Mouse (Mus musculus): ENCODE results near the gene Ezr. TPM values are rescaled to one million over a fixed set of nuclear protein-coding genes. Genes with fewer than 3 reads are reported as not detected.

Gene Ezr
- total and polyA plus RNA-seq, 3 experiments, result 56.8 to 315 (median 99.9) TPM

DNA sequence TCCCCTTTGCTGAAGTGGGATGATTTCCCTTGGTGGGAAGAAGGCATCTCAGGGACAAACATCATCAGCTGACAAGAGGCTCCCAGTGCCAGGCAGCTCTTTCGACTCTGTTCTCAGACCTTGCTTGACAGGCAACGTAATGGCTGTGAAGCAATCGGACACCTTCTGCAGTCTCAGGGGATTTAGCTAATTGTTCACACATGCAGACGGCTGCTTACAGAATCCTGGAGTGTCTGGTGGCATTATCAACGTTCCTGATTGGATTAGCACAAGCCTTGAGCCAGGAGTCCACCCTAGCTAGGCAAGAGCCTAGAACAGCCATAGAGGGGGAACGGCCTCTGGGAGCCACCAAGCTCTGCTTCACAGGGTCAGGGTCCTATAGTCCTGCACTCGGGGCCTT, 30.2 kb downstream of the Ezr start:
- TF ChIP-seq TAL1 (conservative IDR thresholded peaks at IDR 0.05; ENCODE audit: low read depth, low read length) (no peak), POLR2AphosphoS5 (IDR thresholded peaks at IDR 0.05; ENCODE audit: insufficient replicate concordance, low read depth, low read length) (no peak), GATA2 (IDR thresholded peaks at IDR 0.05; ENCODE audit: borderline replicate concordance, low read depth, low read length) (no peak), GATA1 (IDR thresholded peaks at IDR 0.05; ENCODE audit: borderline replicate concordance, low read length) (no peak), CTCF (IDR thresholded peaks at IDR 0.05; ENCODE audit: low read depth, low read length) (no peak)
- H3K4me1 ChIP-seq (ENCODE audit: insufficient read depth, low read depth, low read length), result no peaks in the 10 kb centered on the region; the same call in 1 of the 2 replicates
- ATAC-seq (ENCODE audit: extremely low read depth, insufficient number of reproducible peaks, low FRiP score, poor library complexity, severe bottlenecking), result no peak
- H3K9me3 ChIP-seq (replicated peaks), result no peaks in the 10 kb centered on the region
- peaks cover 97% of the 10 kb centered on the region for H3K36me3 ChIP-seq (replicated peaks)
- no peaks in the 10 kb centered on the region for H3K27me3 ChIP-seq (ENCODE audit: insufficient read depth, low read length)
- H3K4me3 ChIP-seq (ENCODE audit: low read depth, low read length), result no peak overlapping the region
- no peak for DNase-seq (ENCODE audit: low spot score)

DNA sequence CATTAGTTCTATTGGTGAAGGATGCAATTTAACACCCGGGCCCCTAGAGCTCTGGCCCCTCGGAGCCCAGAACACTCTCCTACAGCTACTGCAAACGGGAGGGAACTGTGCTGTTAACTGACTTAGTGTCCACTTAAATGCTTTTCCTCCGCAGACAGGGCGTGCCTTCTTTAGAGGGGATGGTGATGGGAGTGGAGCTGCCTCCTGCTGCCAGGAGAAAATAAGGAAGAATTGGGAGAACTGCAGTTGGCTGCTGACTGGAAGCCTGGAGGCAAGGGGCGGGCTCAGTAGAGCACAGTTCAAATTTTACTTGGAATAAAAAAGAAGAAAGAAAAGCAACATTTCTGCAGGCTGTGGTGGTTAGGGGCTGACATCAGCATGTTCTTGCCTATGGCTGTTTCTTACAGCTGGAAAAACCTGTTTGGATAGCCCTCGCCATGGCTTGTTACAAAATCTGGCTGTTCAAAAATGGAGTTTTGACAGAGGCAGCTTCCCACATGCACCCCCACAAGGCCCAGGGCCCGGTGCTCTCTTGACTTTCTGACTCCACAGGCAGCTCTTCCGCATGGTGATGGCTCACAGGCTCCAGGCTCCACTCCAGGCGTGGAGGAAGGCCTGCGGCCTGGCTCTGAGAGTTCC, 31.2 kb downstream of the Ezr start:
- TF ChIP-seq POLR2AphosphoS5 (IDR thresholded peaks at IDR 0.05; ENCODE audit: insufficient replicate concordance, low read depth, low read length) (no peak), TAL1 (conservative IDR thresholded peaks at IDR 0.05; ENCODE audit: low read depth, low read length) (no peak), GATA2 (IDR thresholded peaks at IDR 0.05; ENCODE audit: borderline replicate concordance, low read depth, low read length) (no peak), GATA1 (IDR thresholded peaks at IDR 0.05; ENCODE audit: borderline replicate concordance, low read length) (no peak), CTCF (IDR thresholded peaks at IDR 0.05; ENCODE audit: low read depth, low read length) (no peak)
- no peaks in the 10 kb centered on the region; the same call in 1 of the 2 replicates for H3K4me1 ChIP-seq (ENCODE audit: insufficient read depth, low read depth, low read length)
- no peaks in the 10 kb centered on the region for H3K27me3 ChIP-seq (ENCODE audit: insufficient read depth, low read length)
- no peak for DNase-seq (ENCODE audit: low spot score)
- peaks cover 97% of the 10 kb centered on the region for H3K36me3 ChIP-seq (replicated peaks)
- H3K9me3 ChIP-seq (replicated peaks), result no peaks in the 10 kb centered on the region
- no peak overlapping the region for H3K4me3 ChIP-seq (ENCODE audit: low read depth, low read length)
- no peak for ATAC-seq (ENCODE audit: extremely low read depth, insufficient number of reproducible peaks, low FRiP score, poor library complexity, severe bottlenecking)

DNA sequence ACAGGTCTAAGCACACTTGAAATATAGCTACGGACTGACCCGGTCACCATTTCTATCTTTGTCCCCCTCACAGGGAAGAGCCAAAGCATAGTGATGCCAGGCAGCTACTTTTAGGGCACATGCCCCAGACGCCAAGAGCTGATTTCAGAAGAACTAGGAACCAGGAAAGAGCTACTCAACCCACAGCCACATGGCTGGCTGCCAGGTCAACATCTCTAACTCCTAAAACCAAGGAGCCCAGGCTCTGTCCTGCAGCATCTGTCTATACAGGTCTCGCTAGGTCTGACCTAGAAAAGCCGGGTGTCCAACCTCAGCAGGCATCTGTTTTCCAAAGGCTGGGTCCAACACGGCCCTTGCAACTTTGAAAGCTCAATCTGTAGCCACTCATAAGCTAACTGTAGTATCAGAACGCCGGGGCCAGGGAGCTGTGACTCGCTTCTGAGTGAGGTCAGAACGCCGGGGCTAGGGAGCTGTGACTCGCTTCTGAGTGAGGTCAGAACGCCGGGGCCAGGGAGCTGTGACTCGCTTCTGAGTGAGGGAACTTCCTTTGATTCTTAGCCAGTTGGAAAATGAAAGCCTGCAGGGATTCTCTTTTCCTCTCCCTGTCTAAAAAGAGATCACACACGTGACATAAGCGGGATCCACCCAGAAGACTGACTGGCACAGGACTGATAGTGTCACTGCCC, 33.7 kb downstream of the Ezr start:
- Histone ChIP-seq H3K4me3 (ENCODE audit: low read depth, low read length) (no peak overlapping the region), H3K4me1 (ENCODE audit: insufficient read depth, low read depth, low read length) (peaks cover 9% of the 10 kb centered on the region), H3K27me3 (ENCODE audit: insufficient read depth, low read length) (no peaks in the 10 kb centered on the region), H3K36me3 (replicated peaks) (peaks cover 97% of the 10 kb centered on the region), H3K9me3 (replicated peaks) (no peaks in the 10 kb centered on the region)
- TF ChIP-seq TAL1 (conservative IDR thresholded peaks at IDR 0.05; ENCODE audit: low read depth, low read length), result no peak
- TF ChIP-seq GATA2 (IDR thresholded peaks at IDR 0.05; ENCODE audit: borderline replicate concordance, low read depth, low read length), result no peak
- no peak for TF ChIP-seq CTCF (IDR thresholded peaks at IDR 0.05; ENCODE audit: low read depth, low read length)
- no peak for TF ChIP-seq POLR2AphosphoS5 (IDR thresholded peaks at IDR 0.05; ENCODE audit: insufficient replicate concordance, low read depth, low read length)
- TF ChIP-seq GATA1 (IDR thresholded peaks at IDR 0.05; ENCODE audit: borderline replicate concordance, low read length), result no peak
- no peak for DNase-seq (ENCODE audit: low spot score)
- no peak for ATAC-seq (ENCODE audit: extremely low read depth, insufficient number of reproducible peaks, low FRiP score, poor library complexity, severe bottlenecking)

DNA sequence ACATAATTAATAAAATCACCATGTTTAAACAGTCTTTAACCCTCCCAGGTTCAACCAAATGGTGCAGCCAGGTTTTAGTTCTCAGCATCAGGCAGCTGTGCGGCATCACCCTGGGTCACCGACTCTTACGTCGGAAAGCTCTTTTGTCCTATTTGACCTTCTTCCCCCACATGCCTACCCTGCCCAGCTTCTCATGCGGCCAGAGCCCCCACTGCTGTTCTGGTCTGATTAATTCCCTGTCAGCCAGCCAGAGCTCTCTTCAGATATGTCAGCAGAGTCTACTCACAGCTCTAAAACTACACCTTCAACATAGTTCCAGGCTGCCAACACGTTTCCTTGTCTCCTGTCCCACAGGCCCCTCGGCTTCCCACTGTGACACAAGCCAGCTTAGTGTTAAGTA, 35.1 kb downstream of the Ezr start:
- no peaks in the 10 kb centered on the region for H3K9me3 ChIP-seq (replicated peaks)
- H3K36me3 ChIP-seq (replicated peaks), result peaks cover 97% of the 10 kb centered on the region
- no peak for DNase-seq (ENCODE audit: low spot score)
- peaks cover 24% of the 10 kb centered on the region for H3K4me1 ChIP-seq (ENCODE audit: insufficient read depth, low read depth, low read length)
- no peak overlapping the region for H3K4me3 ChIP-seq (ENCODE audit: low read depth, low read length)
- TF ChIP-seq CTCF (IDR thresholded peaks at IDR 0.05; ENCODE audit: low read depth, low read length) (no peak), GATA2 (IDR thresholded peaks at IDR 0.05; ENCODE audit: borderline replicate concordance, low read depth, low read length) (no peak), GATA1 (IDR thresholded peaks at IDR 0.05; ENCODE audit: borderline replicate concordance, low read length) (no peak), POLR2AphosphoS5 (IDR thresholded peaks at IDR 0.05; ENCODE audit: insufficient replicate concordance, low read depth, low read length) (no peak), TAL1 (conservative IDR thresholded peaks at IDR 0.05; ENCODE audit: low read depth, low read length) (no peak)
- no peak for ATAC-seq (ENCODE audit: extremely low read depth, insufficient number of reproducible peaks, low FRiP score, poor library complexity, severe bottlenecking)
- no peaks in the 10 kb centered on the region for H3K27me3 ChIP-seq (ENCODE audit: insufficient read depth, low read length)

DNA sequence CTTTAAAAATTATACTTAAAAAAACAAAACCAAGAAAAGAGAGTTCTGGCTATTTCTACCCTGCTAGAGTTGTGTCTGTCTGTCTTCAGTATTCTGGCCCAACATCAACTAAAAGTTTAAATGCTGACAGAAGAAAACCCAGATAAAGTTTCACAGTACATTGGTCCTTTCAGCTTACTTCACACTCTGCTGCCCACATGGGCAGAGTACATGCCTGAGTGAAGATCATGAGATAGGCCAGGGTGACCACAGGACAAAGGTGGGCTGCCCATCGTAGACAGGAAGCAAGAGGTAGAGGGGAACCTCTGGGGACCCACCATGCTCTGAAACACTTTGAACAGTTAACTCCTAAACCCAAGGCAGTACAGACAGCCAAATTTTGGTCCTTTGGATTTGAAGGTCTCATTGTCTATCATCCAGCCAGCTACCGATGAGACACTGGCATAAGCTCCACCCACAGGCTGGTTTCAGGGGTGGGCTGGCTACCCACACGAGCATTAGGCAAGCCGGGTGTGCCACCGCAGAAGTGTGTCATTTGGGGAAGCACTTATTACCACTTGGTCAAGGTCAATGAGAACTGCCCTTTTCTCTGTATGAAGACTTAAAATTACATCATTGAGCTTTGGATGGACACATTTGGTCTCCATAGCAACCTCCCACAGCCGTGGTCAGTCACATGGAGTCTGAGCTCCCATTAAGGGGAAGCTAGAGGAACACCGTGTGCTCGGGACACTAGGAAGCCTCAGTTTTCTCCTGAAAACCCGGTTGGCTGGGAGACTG, 35.9 kb downstream of the Ezr start:
- TF ChIP-seq POLR2AphosphoS5 (IDR thresholded peaks at IDR 0.05; ENCODE audit: insufficient replicate concordance, low read depth, low read length) (no peak), TAL1 (conservative IDR thresholded peaks at IDR 0.05; ENCODE audit: low read depth, low read length) (no peak), GATA2 (IDR thresholded peaks at IDR 0.05; ENCODE audit: borderline replicate concordance, low read depth, low read length) (no peak), GATA1 (IDR thresholded peaks at IDR 0.05; ENCODE audit: borderline replicate concordance, low read length) (no peak), CTCF (IDR thresholded peaks at IDR 0.05; ENCODE audit: low read depth, low read length) (no peak)
- DNase-seq (ENCODE audit: low spot score) (no peak), ATAC-seq (ENCODE audit: extremely low read depth, insufficient number of reproducible peaks, low FRiP score, poor library complexity, severe bottlenecking) (no peak)
- H3K36me3 ChIP-seq (replicated peaks), result peaks cover 97% of the 10 kb centered on the region
- H3K4me1 ChIP-seq (ENCODE audit: insufficient read depth, low read depth, low read length), result peaks cover 30% of the 10 kb centered on the region
- H3K4me3 ChIP-seq (ENCODE audit: low read depth, low read length), result no peak overlapping the region
- H3K27me3 ChIP-seq (ENCODE audit: insufficient read depth, low read length), result no peaks in the 10 kb centered on the region
- H3K9me3 ChIP-seq (replicated peaks), result no peaks in the 10 kb centered on the region

DNA sequence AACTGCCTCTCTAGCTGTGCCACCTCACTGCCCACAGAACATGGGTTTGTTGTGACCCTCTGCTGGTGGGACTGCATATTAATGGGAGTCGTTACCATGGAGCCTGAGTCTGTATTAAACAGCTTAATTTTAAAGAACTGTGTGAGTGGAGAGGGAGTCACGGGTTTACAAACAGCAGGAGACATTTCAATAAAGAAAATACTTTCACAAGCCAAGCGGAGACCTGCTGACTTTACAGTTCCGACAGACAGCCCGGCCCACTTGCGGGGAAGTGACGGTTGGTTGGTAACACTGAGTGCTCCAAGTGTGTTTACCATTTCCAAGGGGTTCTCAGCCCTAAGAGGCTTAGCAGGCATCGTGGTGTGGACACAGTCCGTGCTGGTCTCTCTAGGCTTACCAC, 36.6 kb downstream of the Ezr start:
- Histone ChIP-seq H3K9me3 (replicated peaks) (no peaks in the 10 kb centered on the region), H3K4me1 (ENCODE audit: insufficient read depth, low read depth, low read length) (peaks cover 30% of the 10 kb centered on the region), H3K4me3 (ENCODE audit: low read depth, low read length) (no peak overlapping the region), H3K36me3 (replicated peaks) (peaks cover 97% of the 10 kb centered on the region), H3K27me3 (ENCODE audit: insufficient read depth, low read length) (no peaks in the 10 kb centered on the region)
- ATAC-seq (ENCODE audit: extremely low read depth, insufficient number of reproducible peaks, low FRiP score, poor library complexity, severe bottlenecking), result no peak
- TF ChIP-seq CTCF (IDR thresholded peaks at IDR 0.05; ENCODE audit: low read depth, low read length), result no peak
- TF ChIP-seq GATA2 (IDR thresholded peaks at IDR 0.05; ENCODE audit: borderline replicate concordance, low read depth, low read length), result no peak
- no peak for TF ChIP-seq POLR2AphosphoS5 (IDR thresholded peaks at IDR 0.05; ENCODE audit: insufficient replicate concordance, low read depth, low read length)
- DNase-seq (ENCODE audit: low spot score), result no peak
